Mouse (Mus musculus) hindbrain, embryonic 11.5 days (tissue): ENCODE results near the gene Vamp1. TPM values are rescaled to one million over a fixed set of nuclear protein-coding genes. Genes with fewer than 3 reads are reported as not detected.
"Not testable (repeated sequence)": the region's sequence is repeated elsewhere in the genome, so short reads cannot be mapped to it uniquely, and the experiment has no call there.

Experiments
- ATAC-seq: fragments of 200-750 bp; cut with Nextera tagmentation; 2 replicates; pipeline ENCODE4 v1.8.0; 2017; ENCODE audit warnings: mild to moderate bottlenecking, moderate TSS enrichment, moderate library complexity; ENCODE audit not compliant: low FRiP score
- DNase-seq: peaks from one replicate; pipeline ENCODE4 v3.0.0-alpha.2; 2015; ENCODE audit warnings: low spot score
- H3K27ac ChIP-seq: fragments of 300-500 bp; sonication (generic); 2 replicates; pipeline ENCODE4 v1.5.1; 2014; ENCODE audit warnings: mild to moderate bottlenecking, low read depth, low read length
- H3K27me3 ChIP-seq: fragments of 300-500 bp; sonication (generic); 2 replicates; pipeline ENCODE4 v1.6.1; 2014; ENCODE audit warnings: mild to moderate bottlenecking, low read length, moderate library complexity, mixed read lengths; ENCODE audit not compliant: control insufficient read depth, insufficient read depth
- H3K36me3 ChIP-seq: fragments of 300-500 bp; sonication (generic); 2 replicates; pipeline ENCODE4 v1.6.1; 2014; ENCODE audit warnings: mild to moderate bottlenecking, low read length, moderate library complexity, mixed read lengths; ENCODE audit not compliant: control insufficient read depth, insufficient read depth
- H3K4me1 ChIP-seq: fragments of 300-500 bp; sonication (generic); replicated peaks from 2 replicates; pipeline ENCODE4 v1.6.1; 2014; ENCODE audit warnings: low read length, mixed read lengths; ENCODE audit not compliant: control insufficient read depth, insufficient read depth
- H3K4me2 ChIP-seq: fragments of 300-500 bp; sonication (generic); replicated peaks from 2 replicates; pipeline ENCODE4 v1.6.1; 2014; ENCODE audit warnings: mild to moderate bottlenecking, low read depth, low read length
- H3K4me3 ChIP-seq: fragments of 300-500 bp; sonication (generic); 2 replicates; pipeline ENCODE4 v1.5.1; 2014; ENCODE audit warnings: low read depth, low read length
- H3K9ac ChIP-seq: fragments of 300-500 bp; sonication (generic); 2 replicates; pipeline ENCODE4 v1.6.1; 2014; ENCODE audit warnings: low read depth, low read length
- H3K9me3 ChIP-seq: fragments of 300-500 bp; sonication (generic); 2 replicates; pipeline ENCODE4 v1.6.1; 2016; ENCODE audit warnings: low read length; ENCODE audit not compliant: control insufficient read depth
- WGBS: fragments of 180-500 bp; shearing (Covaris S2); extraction: QIAGEN DNeasy Blood & Tissue Kit; methylation state at CpG from one replicate; pipeline ENCODE4 v1.1.7; 2014; 5-methylcytosine and 5-hydroxymethylcytosine counted together
- polyA plus RNA-seq: library from polyadenylated mRNA; unstranded; fragments of >200 nt; fragmentation: Nextera tagmentation; extraction: Ambion mirVana; gene quantifications from 2 replicates; pipeline ENCODE4 v1.2.1, GENCODE M21; 2014

Vamp1 gene
- polyA plus RNA-seq, 1 experiment from 2014 or later: 2.3 TPM

DNA sequence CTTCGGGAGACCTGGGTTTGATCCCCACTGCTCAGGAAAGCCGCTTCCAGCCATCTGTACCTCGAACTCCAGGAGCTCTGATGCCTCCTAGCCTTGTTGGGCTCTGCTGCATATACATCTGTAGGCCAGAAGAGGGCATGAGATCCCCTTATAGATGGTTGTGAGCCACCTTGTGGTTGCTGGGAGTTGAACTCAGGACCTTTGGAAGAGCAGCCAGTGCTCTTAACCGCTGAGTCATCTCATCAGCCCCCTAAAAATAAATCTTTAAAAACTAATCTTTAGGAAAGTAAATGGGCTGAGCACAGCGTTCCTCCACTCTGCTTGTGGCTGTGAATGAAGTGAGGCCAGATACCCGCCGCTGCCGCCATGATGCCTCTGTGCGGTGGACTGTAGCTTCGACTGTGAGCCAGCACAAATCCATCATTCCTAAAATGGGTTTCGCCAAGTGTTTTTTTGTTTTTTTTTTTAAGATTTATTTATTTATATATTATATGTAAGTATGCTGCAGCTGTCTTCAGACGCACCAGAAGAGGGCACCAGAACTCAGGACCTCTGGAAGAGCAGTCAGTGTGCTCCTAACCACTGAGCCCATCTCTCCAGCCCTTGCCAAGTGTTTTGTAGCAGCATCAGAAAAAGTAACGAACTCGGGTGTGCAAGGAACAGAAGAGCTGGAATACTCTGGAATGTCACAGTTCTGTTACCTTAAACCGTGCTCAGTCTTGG lies 59.7 kb downstream of the Vamp1 start:
- no peak overlapping the region for H3K4me2 ChIP-seq
- no peak overlapping the region for H3K4me3 ChIP-seq
- H3K9ac ChIP-seq: no peak overlapping the region
- H3K27ac ChIP-seq: no peak overlapping the region
- H3K4me1 ChIP-seq: no peaks in the 10 kb centered on the region
- H3K36me3 ChIP-seq: no peaks in the 10 kb centered on the region
- H3K9me3 ChIP-seq: no peaks in the 10 kb centered on the region
- ATAC-seq: no peak
- 0 out of 2 replicates have a peak, but pooled peaks cover 2% of the 10 kb centered on the region for H3K27me3 ChIP-seq
- peak; percentile 39 for DNase-seq
- 64% methylated on average over 15 of the region's 15 CpGs for WGBS

DNA sequence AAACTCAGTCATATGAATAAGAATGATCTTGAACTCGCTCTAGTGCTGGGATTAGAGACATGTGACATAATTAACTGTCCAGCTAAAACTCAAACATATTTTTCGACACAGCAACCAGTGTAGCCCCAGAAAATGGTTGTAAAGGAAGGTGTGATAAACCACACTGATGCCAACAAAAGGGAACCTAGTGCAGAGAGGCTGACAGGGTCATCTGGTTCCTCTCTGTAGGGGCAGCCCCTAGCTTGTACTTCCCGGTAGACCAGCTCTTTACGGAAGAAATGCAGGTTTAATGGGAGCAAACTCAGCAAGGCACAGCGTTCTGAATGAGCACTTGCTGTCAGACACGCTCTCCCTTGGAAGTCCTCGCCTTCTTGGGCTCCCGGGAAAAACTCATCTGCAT lies 64.4 kb downstream of the Vamp1 start:
- DNase-seq: no peak
- no peak for ATAC-seq
- Histone ChIP-seq H3K27ac (no peak overlapping the region), H3K9ac (no peak overlapping the region), H3K4me2 (no peak overlapping the region), H3K4me1 (no peaks in the 10 kb centered on the region), H3K36me3 (no peaks in the 10 kb centered on the region), H3K4me3 (no peak overlapping the region), H3K9me3 (no peaks in the 10 kb centered on the region), H3K27me3 (no peaks in the 10 kb centered on the region)
- 67% methylated on average over 8 of the region's 8 CpGs for WGBS

DNA sequence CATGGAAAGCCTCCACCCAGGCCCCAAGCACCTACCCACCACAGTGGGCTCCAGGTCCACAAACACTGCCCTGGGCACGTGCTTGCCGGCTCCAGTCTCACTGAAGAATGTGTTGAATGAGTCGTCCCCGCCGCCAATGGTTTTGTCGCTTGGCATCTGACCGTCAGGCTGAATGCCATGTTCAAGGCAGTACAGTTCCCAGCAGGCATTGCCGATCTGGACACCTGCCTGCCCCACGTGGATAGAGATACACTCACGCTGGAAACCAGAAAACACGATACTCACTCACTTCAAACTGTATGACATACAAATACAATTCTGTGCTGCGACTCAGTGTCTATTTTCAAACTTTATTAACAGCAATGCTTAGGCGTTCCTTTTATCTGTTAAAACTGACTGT lies 67.4 kb downstream of the Vamp1 start:
- H3K36me3 ChIP-seq, H3K4me3 ChIP-seq, ATAC-seq, H3K9me3 ChIP-seq, H3K9ac ChIP-seq, H3K4me2 ChIP-seq, H3K27ac ChIP-seq, H3K4me1 ChIP-seq, DNase-seq, H3K27me3 ChIP-seq: not testable (repeated sequence)
- WGBS: 93% methylated on average over 13 of the region's 13 CpGs

DNA sequence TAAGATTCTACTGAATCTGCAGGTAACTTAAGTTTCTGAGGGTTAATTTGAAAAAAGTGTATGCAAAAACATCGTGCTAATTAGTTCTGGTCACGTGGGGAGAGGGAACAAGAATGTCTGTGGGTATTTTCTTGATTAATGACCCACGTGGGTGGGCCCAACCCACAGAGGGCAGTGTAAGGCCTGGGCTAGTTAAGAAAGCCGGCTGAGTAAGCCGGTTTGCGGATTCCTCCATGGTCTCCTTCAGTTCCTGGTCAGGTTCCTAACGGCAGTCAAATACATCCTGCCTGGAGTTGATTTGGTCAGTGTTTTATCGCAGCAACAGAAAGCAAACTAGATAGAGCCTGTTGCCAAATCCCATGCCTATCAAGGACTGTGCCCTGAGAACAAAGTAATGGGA lies 68.9 kb downstream of the Vamp1 start:
- Histone ChIP-seq H3K4me2 (no peak overlapping the region), H3K4me3 (no peak overlapping the region), H3K4me1 (no peaks in the 10 kb centered on the region), H3K27ac (no peak overlapping the region), H3K36me3 (no peaks in the 10 kb centered on the region), H3K9me3 (no peaks in the 10 kb centered on the region), H3K27me3 (no peaks in the 10 kb centered on the region), H3K9ac (no peak overlapping the region)
- no peak for ATAC-seq
- WGBS: 61% methylated on average over 8 of the region's 8 CpGs
- no peak for DNase-seq

DNA sequence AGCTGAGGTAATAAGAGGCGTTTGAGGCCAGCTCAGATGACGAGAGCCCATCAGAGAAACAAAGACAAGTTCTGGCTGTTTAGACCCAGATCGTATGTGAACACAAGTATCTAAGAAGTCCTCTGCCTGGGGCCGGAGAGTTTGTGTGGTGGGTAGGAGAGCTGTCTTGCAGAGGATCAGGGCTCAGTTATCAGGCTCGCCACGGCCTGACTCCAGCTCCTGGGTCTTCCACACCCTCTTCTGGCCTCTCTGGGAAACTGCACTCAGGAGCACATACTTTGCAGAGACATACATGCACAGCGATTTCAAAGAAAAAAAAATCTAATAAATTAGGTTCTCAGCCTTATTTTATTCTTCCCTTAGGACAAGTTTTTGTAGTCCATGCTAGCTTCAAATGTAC lies 69.4 kb downstream of the Vamp1 start:
- ATAC-seq: no peak

DNA sequence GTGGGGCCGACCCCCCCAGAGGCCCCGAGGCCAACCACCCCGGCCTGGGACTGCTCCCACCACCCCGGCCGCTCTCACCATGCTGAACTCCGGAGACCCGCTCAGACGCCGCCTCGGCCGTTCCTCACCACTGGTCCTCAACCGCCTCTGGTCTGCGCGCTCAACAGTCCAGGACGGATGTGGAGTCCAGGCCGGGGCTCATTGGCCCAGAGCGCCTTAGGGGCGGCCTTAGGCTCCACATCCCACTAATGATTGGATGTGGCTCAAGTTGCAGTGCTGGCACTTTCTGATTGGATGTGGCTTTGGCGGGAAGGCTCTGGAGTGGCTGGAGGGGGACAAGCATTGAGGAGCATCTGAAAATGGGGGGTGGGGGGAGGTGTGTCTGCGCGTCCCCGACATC lies 70.5 kb downstream of the Vamp1 start, which contains the start of gene Tuba3a:
TSS of gene Tuba3a (minus strand) at position 153 of the 400 bp plus-strand sequence.
- H3K27ac ChIP-seq: no peak within 1 kb of the TSS
- H3K27me3 ChIP-seq: no peaks in the 10 kb centered on the region
- no peak within 1 kb of the TSS for H3K4me2 ChIP-seq
- H3K4me3 ChIP-seq: no peak within 1 kb of the TSS
- no peaks in the 10 kb centered on the region for H3K4me1 ChIP-seq
- WGBS: 96% methylated on average over 22 of the region's 22 CpGs
- DNase-seq (no peak), ATAC-seq (no peak)
- H3K9me3 ChIP-seq: no peaks in the 10 kb centered on the region
- H3K9ac ChIP-seq: no peak within 1 kb of the TSS
- no peaks in the 10 kb centered on the region for H3K36me3 ChIP-seq

More for the DNA sequence above, 69.4 kb downstream of the Vamp1 start:
- H3K4me3 ChIP-seq: no peak overlapping the region
- no peak overlapping the region for H3K4me2 ChIP-seq
- no peak for DNase-seq
- no peaks in the 10 kb centered on the region for H3K36me3 ChIP-seq
- H3K27ac ChIP-seq: no peak overlapping the region
- no peak overlapping the region for H3K9ac ChIP-seq
- H3K9me3 ChIP-seq: no peaks in the 10 kb centered on the region
- no peaks in the 10 kb centered on the region for H3K27me3 ChIP-seq
- H3K4me1 ChIP-seq: no peaks in the 10 kb centered on the region
- WGBS: 92% methylated on average over 7 of the region's 7 CpGs

DNA sequence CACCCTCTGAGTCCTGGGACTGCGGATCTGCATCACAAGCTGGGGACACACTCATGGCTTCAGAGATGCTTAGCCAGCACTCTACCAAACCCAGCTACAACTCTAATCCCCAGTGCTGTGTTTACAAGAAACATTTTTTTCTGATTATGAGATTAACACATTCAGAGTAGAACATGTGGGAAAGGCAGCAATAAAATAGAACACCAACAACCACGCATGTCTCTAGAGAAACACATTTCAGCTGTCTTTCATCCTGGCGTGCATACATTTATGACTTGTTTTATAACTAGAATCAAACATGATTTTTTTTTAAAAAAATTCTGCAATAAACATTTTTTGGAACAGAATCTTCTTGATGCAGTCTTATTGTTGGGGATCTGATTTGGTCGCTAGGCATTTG lies 71.6 kb downstream of the Vamp1 start:
- Histone ChIP-seq H3K27ac (no peak overlapping the region), H3K4me2 (no peak overlapping the region), H3K9me3 (no peaks in the 10 kb centered on the region), H3K4me3 (no peak overlapping the region), H3K27me3 (no peaks in the 10 kb centered on the region), H3K4me1 (no peaks in the 10 kb centered on the region), H3K36me3 (no peaks in the 10 kb centered on the region), H3K9ac (no peak overlapping the region)
- DNase-seq: no peak
- no peak for ATAC-seq
- WGBS: 92% methylated on average over 4 of the region's 4 CpGs

DNA sequence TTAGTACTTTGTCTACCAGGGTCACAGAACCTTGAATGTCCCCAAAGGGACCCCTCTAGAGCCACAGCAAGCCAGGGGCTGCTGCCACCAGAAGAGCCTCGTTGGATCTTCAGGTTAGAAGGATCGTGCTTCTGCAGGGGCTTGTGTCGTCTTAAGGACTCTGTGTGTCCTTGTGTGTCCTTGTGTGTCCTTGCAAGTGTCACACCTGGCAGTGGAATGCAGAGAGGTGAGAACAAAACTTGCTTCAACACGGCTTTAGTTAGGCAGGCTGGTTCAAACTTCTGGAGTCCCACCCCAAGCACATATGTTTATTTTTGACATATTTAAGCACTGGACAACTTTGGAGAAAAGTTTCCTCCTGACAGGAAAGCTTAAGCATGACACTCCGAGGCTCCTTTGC lies 73.4 kb downstream of the Vamp1 start:
- H3K4me3 ChIP-seq: no peak overlapping the region
- DNase-seq (no peak), ATAC-seq (no peak)
- H3K27ac ChIP-seq: no peak overlapping the region
- no peaks in the 10 kb centered on the region for H3K27me3 ChIP-seq
- 80% methylated on average over 5 of the region's 5 CpGs for WGBS
- no peak overlapping the region for H3K9ac ChIP-seq
- H3K36me3 ChIP-seq: no peaks in the 10 kb centered on the region
- H3K4me2 ChIP-seq: no peak overlapping the region
- no peaks in the 10 kb centered on the region for H3K4me1 ChIP-seq
- no peaks in the 10 kb centered on the region for H3K9me3 ChIP-seq

DNA sequence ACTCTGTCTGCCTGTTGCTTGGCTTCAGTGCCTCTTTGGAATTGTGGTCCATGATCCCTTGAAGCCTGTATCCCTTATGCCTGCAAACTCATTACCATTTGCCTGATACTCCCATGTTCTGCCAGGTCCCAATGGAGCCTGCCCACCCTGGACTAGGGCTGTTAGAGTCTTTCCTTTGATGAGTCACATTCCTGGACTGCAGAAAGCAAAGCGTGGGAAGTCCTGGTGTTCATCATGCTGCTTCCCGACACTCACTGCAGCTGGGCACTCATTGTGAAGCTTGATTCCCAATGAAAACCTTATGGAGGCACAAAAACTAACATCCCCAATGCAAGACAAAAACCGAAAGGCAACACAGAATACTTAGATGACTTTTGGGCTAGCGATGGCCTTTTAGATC lies 76.0 kb downstream of the Vamp1 start:
- no peaks in the 10 kb centered on the region for H3K36me3 ChIP-seq
- H3K27ac ChIP-seq: no peak overlapping the region
- 75% methylated on average over 4 of the region's 4 CpGs for WGBS

More for the DNA sequence above, 76.0 kb downstream of the Vamp1 start:
- no peaks in the 10 kb centered on the region for H3K4me1 ChIP-seq
- H3K27me3 ChIP-seq: no peaks in the 10 kb centered on the region
- H3K9me3 ChIP-seq: no peaks in the 10 kb centered on the region
- DNase-seq: no peak
- no peak overlapping the region for H3K9ac ChIP-seq
- ATAC-seq: no peak
- H3K4me2 ChIP-seq: no peak overlapping the region
- no peak overlapping the region for H3K4me3 ChIP-seq
